Mouse (Mus musculus) monocyte, adult 59 days (primary cell): ENCODE measurements around the gene Iqck. TPM values are rescaled to one million over a fixed set of nuclear protein-coding genes. Genes with fewer than 3 reads are reported as not detected.

Experiments used
- total RNA-seq, 2 experiments: library from RNA; stranded (reverse); gene quantifications; one replicate each; pipeline ENCODE4 v1.2.4; 2023

Gene Iqck
- under 1 TPM; 0.30 to 0.45 TPM for total RNA-seq

DNA sequence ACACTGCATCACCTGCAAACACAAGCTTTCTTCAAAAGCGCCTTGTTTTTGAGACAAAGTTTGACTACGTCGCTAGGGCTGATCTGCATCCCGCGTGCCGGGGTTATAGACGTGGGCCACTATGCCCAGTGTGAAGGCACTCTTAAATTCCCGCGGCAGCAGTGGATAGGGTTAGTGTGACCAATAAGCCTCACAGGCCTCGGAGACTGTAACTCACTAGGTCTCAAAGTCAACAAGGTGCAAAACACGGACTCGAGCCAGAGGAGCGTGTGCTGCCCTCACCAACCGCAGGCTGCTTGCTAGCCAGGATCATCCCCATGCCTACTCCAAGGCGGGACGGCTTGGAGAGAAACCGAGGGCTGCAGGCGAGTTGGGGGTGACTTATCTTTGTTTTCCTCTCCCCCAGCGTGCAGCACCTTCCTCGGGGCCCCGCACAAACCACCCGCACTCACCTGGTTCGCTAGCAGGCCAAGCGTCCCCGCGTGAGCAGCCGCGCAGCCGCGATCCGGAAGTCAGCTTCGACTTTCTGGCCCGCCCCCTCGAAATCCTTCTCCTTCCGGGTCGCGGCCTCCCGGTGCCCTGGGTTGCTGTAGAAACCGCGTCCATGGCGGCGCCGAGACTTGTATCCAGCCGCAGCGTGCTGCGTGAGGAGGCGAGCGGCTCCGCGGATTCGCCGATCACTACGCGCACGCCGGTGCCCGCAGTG lies at the start of gene Iqck:
Iqck (plus strand) TSS at position 582 of the 706 bp plus-strand sequence.

DNA sequence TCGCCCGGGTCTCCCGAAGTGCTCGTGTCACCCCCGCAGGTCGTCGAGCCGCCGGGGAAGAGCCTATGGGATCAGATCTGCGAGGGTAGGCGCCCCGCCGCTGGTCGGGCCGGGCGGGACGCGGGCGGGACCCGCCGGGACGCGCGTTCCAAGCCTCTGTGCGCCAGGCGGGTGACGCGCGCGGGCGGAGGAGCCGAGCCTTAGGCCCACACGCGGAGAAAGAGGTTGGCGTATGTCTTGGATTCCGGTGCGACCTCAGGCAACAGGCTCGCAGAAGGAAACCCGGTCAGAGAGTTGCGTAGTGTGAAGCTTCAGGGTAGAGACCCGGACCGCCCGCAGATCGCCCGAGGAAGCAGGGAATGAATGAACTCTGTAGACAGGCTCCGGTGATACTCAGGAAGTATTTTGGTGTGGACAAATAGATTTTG lies 339 bp downstream of the Iqck start, which contains the start of gene Knop1:
Knop1 (minus strand) TSS at position 378 of the 428 bp plus-strand sequence.

DNA sequence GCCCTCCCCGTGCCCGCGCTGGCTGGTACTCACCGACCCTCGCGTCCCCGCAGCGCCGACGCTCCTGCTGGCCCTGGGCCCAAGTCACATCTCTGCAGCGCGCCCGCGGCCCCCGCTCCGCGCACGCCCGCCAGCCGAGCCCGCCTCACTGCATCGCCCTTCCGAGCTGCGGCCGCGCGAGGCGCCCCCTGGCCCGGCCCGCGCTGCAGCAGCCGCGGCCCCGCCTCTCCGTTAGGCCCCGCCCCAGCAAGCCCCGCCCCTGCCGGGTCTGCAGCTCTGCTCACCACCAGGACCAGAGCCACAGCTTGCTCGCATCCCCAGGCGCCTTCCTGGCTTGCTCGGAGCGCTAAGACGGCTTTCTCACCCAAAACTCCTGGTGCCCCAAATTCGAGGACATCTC lies 139.5 kb downstream of the Iqck start, which contains the start of gene Gprc5b:
Gprc5b (minus strand) TSS at position 205 of the 400 bp plus-strand sequence.

Other genes starting within 250 kb of the Iqck start
- 10 to 100 TPM; 30.6 to 35.7 TPM for gene Gde1, start 150.0 kb upstream of the Iqck start, total RNA-seq
- gene Ccp110, start 143.2 kb upstream of the Iqck start, total RNA-seq = 1 to 10 TPM; 2.0 to 3.5 TPM
- gene Vps35l, start 115.5 kb upstream of the Iqck start, total RNA-seq = 10 to 100 TPM; 72.6 to 72.7 TPM
- gene Knop1, start 502 bp downstream of the Iqck start, total RNA-seq = 10 to 100 TPM; 13.9 to 17.5 TPM
- 1 to 10 TPM; 1.1 to 2.1 TPM for gene Gprc5b, start 139.5 kb downstream of the Iqck start, total RNA-seq